Mouse (Mus musculus) heart, postnatal 10 days (tissue): ENCODE results near the gene Serpinb9d. TPM values are rescaled to one million over a fixed set of nuclear protein-coding genes. Genes with fewer than 3 reads are reported as not detected.
"Not testable (repeated sequence)": the region's sequence is repeated elsewhere in the genome, so short reads cannot be mapped to it uniquely, and the experiment has no call there.

Experiments
- DNase-seq, 2 experiments: peaks; one replicate each; pipeline ENCODE4 v3.0.0; 2021
- intact Hi-C: fragments of 180-260 bp; cut with DNase I; formaldehyde crosslinking; loops from one replicate; pipeline ENCODE4 v1.15.1; 2025
- total RNA-seq, 2 experiments: library from RNA; stranded (reverse); gene quantifications; 2 replicates each; pipeline ENCODE4 v1.2.3; 2021

Gene Serpinb9d
- total RNA-seq: not detected

- intact Hi-C loops: no loop called here
- no peak for DNase-seq
Observed at GRCm38 (mm10) chr13:33192659-33193058, at the start of gene Serpinb9d. TSS of gene Serpinb9d (plus strand) at chr13:33192959.

GRCm38 (mm10) chr13:33159642-33160041 is 33.1 kb upstream of the Serpinb9d start, which contains the start of gene Serpinb9c:
TSS of gene Serpinb9c (minus strand) at chr13:33159742.
- DNase-seq: no peak
- intact Hi-C loops: no loop called here

GRCm38 (mm10) chr13:33190486-33190885 is 2.3 kb upstream of the Serpinb9d start:
- intact Hi-C loops: not testable (repeated sequence)

GRCm38 (mm10) chr13:33199740-33200139 is 7.0 kb downstream of the Serpinb9d start:
- DNase-seq: no peak
- intact Hi-C loops: no loop called here

More at GRCm38 (mm10) chr13:33190486-33190885, 2.3 kb upstream of the Serpinb9d start:
- not testable (repeated sequence) for DNase-seq

GRCm38 (mm10) chr13:33249312-33249711 is 56.6 kb downstream of the Serpinb9d start, which contains the start of gene Serpinb9e:
TSS of gene Serpinb9e (plus strand) at chr13:33249612.
- intact Hi-C loops, DNase-seq: not testable (repeated sequence)

Other genes starting within 250 kb of the Serpinb9d start
- gene Serpinb6b, start 227.8 kb upstream of the Serpinb9d start, total RNA-seq: 10 to 100 TPM; 23.9 to 33.8 TPM
- 10 to 100 TPM in 1 of 2 experiments, 1 to 10 TPM in 1; 6.9 to 10.1 TPM for gene Serpinb9, start 189.7 kb upstream of the Serpinb9d start, total RNA-seq
- gene Serpinb9b, start 165.5 kb upstream of the Serpinb9d start, total RNA-seq: under 1 TPM; 0.10 to 0.43 TPM
- not detected for gene Serpinb1b, start 114.4 kb upstream of the Serpinb9d start, total RNA-seq
- gene Serpinb9c, start 33.2 kb upstream of the Serpinb9d start, total RNA-seq: not detected
- not detected for gene Serpinb9e, start 56.7 kb downstream of the Serpinb9d start, total RNA-seq
- gene Serpinb9f, start 131.1 kb downstream of the Serpinb9d start, total RNA-seq: not detected
- not detected for gene Gm11397, start 202.8 kb downstream of the Serpinb9d start, total RNA-seq